Mouse (Mus musculus) MEL-GATA-1-ER (cell line): ENCODE data around the gene Kdelr3.

Source experiments
- DNase-seq: peaks from one replicate; pipeline ENCODE4 v3.0.0-alpha.2; 2012; ENCODE audit warnings: low read depth; ENCODE audit errors: extremely low read depth

Kdelr3 gene

DNA sequence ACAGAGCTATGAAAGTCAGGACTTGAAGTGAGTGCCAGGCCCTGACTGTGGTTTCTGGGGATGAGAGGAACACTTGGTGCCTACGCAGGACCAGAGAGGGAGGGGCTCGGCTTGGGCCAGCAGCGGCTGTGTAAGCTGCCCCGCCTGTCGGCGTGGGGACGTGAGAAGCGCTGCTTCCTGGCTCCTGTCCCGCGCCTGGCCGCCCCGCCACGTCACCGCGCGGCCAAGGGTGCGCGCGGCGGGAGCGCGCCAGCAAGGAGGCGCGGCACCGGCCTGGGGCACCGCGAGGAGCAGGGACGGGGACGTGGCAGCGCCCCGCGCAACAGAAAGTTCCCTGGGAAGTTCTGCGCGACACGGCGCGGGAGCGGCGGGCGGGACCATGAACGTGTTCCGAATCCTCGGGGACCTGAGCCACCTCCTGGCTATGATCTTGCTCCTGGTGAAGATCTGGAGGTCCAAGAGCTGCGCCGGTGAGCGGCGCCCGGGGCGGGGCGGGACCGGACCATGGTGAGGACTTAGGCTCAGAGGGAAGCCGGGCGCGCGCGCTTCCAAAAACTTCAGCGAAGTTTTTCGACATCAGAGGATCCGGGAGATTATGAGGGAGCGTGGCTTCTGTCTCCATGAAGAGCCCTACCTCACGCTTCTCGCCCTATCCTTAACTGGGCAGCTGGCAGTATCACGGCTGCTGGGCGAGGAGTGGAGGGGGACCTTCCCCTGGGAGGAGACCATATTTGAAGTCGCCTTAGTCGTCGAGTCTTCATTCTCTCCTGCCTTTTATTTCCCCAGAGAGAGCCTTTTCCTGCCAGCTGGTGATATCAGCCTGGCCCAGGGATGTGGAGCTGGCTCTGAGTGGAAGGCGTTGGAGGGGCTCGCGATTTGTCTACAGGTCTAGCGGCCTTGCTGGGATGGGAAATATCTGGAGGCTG, at the start of gene Kdelr3:
Gene Kdelr3 (plus strand): TSS at position 241 of the 926 bp plus-strand sequence.
- DNase-seq = peak; percentile 48

GRCm38 (mm10) chr15:79466601-79467286, 49.5 kb upstream of the Kdelr3 start:
- peak; percentile 46 for DNase-seq

- no peak for DNase-seq
Measured at GRCm38 (mm10) chr15:79469577-79469976, 46.6 kb upstream of the Kdelr3 start.

DNA sequence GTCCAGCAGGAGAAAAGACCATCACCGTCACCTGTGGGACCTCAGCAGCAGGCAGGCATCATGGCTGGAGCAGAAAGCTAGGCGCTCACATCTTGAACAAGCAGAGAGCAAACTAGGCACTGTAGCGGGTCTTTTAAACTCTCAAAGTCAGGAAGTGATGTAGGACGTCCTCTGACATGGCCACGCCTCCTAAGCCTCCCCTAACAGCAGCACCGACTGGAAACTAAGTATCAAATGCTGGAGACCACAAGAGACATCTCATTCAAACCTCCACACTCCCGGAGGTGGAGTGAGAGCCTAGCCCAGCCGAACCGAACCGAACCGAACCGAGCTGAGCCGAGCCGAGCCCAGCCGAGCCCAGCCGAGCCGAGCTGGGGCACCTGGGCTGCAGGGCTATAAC, 45.6 kb upstream of the Kdelr3 start:
- no peak for DNase-seq

GRCm38 (mm10) chr15:79471095-79471494, 45.1 kb upstream of the Kdelr3 start:
- no peak for DNase-seq

DNA sequence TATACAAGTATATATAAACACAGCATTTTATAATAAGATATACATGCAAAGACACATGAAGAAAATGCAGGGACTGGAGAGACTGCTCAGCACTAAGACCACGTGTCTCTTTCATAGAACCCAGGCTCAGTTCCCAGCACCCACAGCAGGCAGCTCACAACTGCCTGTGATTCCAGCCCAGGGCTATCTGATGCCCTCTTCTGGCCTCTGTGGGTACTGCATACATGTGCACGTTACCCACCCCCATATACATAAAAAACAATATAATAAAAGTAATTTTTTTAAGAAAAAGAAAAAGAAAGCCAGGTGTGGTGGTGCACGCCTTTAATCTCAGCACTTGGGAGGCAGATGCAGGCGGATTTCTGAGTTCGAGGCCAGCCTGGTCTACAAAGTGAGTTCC, 43.2 kb upstream of the Kdelr3 start:
- no peak for DNase-seq

GRCm38 (mm10) chr15:79473638-79474355, 42.4 kb upstream of the Kdelr3 start:
- no peak for DNase-seq

GRCm38 (mm10) chr15:79477227-79477626, 39.0 kb upstream of the Kdelr3 start:
- DNase-seq = no peak

GRCm38 (mm10) chr15:79481181-79481688, 35.0 kb upstream of the Kdelr3 start:
- no peak for DNase-seq

- no peak for DNase-seq
Measured at GRCm38 (mm10) chr15:79489463-79489862, 26.7 kb upstream of the Kdelr3 start.

DNA sequence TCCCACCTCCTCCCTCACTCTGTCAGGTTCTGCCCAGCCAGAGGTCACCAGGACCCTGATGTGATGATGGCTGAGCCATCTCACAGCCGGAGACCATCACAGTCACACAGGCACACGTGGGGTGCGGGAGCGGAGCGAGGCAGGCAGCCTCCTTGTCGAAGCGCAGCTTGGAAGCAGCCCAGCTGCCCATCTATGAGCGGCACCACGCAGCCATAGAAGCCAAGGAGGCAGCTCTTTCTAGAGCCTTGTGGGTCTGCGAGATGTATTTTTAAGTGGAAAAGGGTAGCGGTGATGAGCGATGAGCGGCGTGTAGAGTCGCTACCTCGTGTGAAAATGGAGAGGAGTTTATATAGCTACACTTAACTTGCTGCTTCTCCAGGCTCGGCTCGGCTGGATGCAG, 22.7 kb upstream of the Kdelr3 start:
- DNase-seq = no peak

GRCm38 (mm10) chr15:79500110-79500509, 16.1 kb upstream of the Kdelr3 start:
- DNase-seq = no peak

- DNase-seq = no peak
Measured at GRCm38 (mm10) chr15:79502891-79503341, 13.3 kb upstream of the Kdelr3 start.

GRCm38 (mm10) chr15:79503438-79503837, 12.8 kb upstream of the Kdelr3 start:
- no peak for DNase-seq

- no peak for DNase-seq
Measured at GRCm38 (mm10) chr15:79504707-79505452, 11.3 kb upstream of the Kdelr3 start, which contains the start of gene Kcnj4. Kcnj4 (minus strand) TSS chr15:79505241.

DNA sequence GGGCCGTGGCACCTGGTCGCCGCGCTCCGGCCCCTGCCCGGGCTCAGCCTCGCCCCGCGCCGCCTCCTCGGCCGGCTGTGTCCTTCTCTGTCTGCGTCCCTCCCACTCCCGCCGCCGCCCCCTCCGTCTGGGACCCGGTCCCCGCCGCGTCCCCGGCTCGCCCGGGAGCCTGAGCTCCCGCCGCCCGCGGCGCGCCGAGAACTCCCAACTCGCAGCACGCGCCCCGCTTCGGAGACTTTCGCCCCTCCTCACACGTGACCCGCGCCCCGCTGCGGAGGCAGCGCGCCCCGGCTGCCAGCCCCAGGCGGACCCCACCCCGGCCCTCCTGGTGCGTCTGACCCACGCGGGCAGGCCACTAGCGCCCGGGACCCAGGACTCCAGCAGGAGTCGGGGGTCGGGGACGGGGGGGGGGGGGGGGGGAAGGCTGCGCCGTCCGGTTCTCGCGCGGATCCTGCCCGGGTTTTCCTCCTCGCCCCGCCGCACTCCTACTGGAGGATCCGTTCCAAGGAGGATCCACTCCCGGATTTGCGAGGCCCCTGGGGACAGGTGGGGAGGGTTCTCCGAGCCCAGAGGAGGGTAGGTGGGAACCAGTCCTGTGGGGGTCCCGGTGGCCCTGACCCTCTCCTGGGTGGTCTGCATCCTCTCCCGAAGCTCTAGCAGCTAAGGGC, 10.5 kb upstream of the Kdelr3 start:
- DNase-seq = no peak

- no peak for DNase-seq
Measured at GRCm38 (mm10) chr15:79506460-79506859, 9.8 kb upstream of the Kdelr3 start.

GRCm38 (mm10) chr15:79507055-79507828, 9.0 kb upstream of the Kdelr3 start:
- no peak for DNase-seq

GRCm38 (mm10) chr15:79509998-79510397, 6.2 kb upstream of the Kdelr3 start:
- DNase-seq = no peak
